Mouse (Mus musculus) liver, adult 2 months (tissue): ENCODE measurements around the gene Dido1. TPM values are rescaled to one million over a fixed set of nuclear protein-coding genes. Genes with fewer than 3 reads are reported as not detected.
A peak's percentile ranks its signal among the peaks of the same experiment; 100 is the strongest.

Source experiments
- DNase-seq: peaks from one replicate; pipeline ENCODE4 v3.0.0-alpha.2; 2011; ENCODE audit warnings: low read depth, low spot score; ENCODE audit errors: extremely low read depth
- H3K27ac ChIP-seq: fragments of 200-500 bp; replicated peaks from 2 replicates; pipeline ENCODE4 v1.5.1; 2012; ENCODE audit warnings: low read depth, mild to moderate bottlenecking, control low read depth, inconsistent platforms, low read length; ENCODE audit not compliant: insufficient read depth
- H3K27me3 ChIP-seq: fragments of 200-500 bp; 2 replicates; pipeline ENCODE4 v1.6.1; 2012; ENCODE audit warnings: mild to moderate bottlenecking, moderate library complexity, low read length, inconsistent platforms; ENCODE audit not compliant: control insufficient read depth, insufficient read depth
- H3K36me3 ChIP-seq: fragments of 200-500 bp; 2 replicates; pipeline ENCODE4 v1.6.1; 2012; ENCODE audit warnings: low read length, inconsistent platforms; ENCODE audit not compliant: control insufficient read depth, insufficient read depth
- H3K4me1 ChIP-seq: fragments of 200-500 bp; 2 replicates; pipeline ENCODE4 v1.6.1; 2011; ENCODE audit warnings: low read length; ENCODE audit not compliant: control insufficient read depth, insufficient read depth
- H3K4me3 ChIP-seq: fragments of 200-500 bp; 2 replicates; pipeline ENCODE4 v1.5.1; 2011; ENCODE audit warnings: low read depth, mild to moderate bottlenecking, control low read depth, low read length, moderate library complexity; ENCODE audit not compliant: insufficient read depth
- H3K79me2 ChIP-seq: fragments of 200-500 bp; 2 replicates; pipeline ENCODE4 v1.6.1; 2012; ENCODE audit warnings: inconsistent platforms, mild to moderate bottlenecking, low read length, moderate library complexity; ENCODE audit not compliant: control insufficient read depth, insufficient read depth
- H3K9ac ChIP-seq: fragments of 200-500 bp; 2 replicates; pipeline ENCODE4 v1.6.1; 2012; ENCODE audit warnings: low read depth, mild to moderate bottlenecking, control low read depth, inconsistent platforms, low read length
- CTCF ChIP-seq: fragments of 200-500 bp; IDR thresholded peaks from 2 replicates; pipeline ENCODE4 v1.5.1; 2011; ENCODE audit warnings: low read depth, low read length, control low read depth
- POLR2A ChIP-seq: fragments of 200-500 bp; IDR thresholded peaks from 2 replicates; pipeline ENCODE4 v1.6.1; 2011; ENCODE audit warnings: low read length, control low read depth; ENCODE audit not compliant: insufficient read depth; ENCODE audit errors: extremely low read depth
- WGBS: fragments of 180-500 bp; shearing (Covaris S2); methylation state at CpG from one replicate; pipeline ENCODE4 v1.1.7; 2018; 5-methylcytosine and 5-hydroxymethylcytosine counted together
- polyA plus RNA-seq: library from polyadenylated mRNA; depleted of rRNA; stranded (reverse); fragments of >200 nt; gene quantifications from 2 replicates; pipeline ENCODE4 v1.2.3, GENCODE M21; 2012
- total RNA-seq: library from RNA; depleted of rRNA; stranded (reverse); fragments of >200 nt; gene quantifications from 2 replicates; pipeline ENCODE4 v1.2.3, GENCODE M21; 2014

Dido1 gene
- total and polyA plus RNA-seq, 2 experiments, result 10.0 to 27.1 TPM

GRCm38 (mm10) chr2:180746569-180747192 is 36.9 kb upstream of the Dido1 start:
- no peaks in the 10 kb centered on the region for H3K4me1 ChIP-seq
- H3K27me3 ChIP-seq, result no peaks in the 10 kb centered on the region
- 53% methylated on average over 5 of the region's 5 CpGs for WGBS
- no peak overlapping the region for H3K27ac ChIP-seq
- H3K79me2 ChIP-seq, result no peaks in the 10 kb centered on the region
- DNase-seq, result no peak
- H3K4me3 ChIP-seq, result no peak overlapping the region
- H3K9ac ChIP-seq, result no peak overlapping the region
- H3K36me3 ChIP-seq, result no peaks in the 10 kb centered on the region
- no peak for TF ChIP-seq CTCF
- no peak for TF ChIP-seq POLR2A

- TF ChIP-seq CTCF, result peak; percentile 100
- no peak for TF ChIP-seq POLR2A
- WGBS, result 33% methylated on average over 17 of the region's 17 CpGs
- no peaks in the 10 kb centered on the region for H3K79me2 ChIP-seq
- no peaks in the 10 kb centered on the region for H3K36me3 ChIP-seq
- H3K9ac ChIP-seq, result no peak overlapping the region
- peak; percentile 51 for DNase-seq
- H3K4me3 ChIP-seq, result no peak overlapping the region
- no peak overlapping the region for H3K27ac ChIP-seq
- H3K4me1 ChIP-seq, result no peaks in the 10 kb centered on the region
- no peaks in the 10 kb centered on the region for H3K27me3 ChIP-seq
Observed at GRCm38 (mm10) chr2:180745248-180745927, 35.6 kb upstream of the Dido1 start.

DNA sequence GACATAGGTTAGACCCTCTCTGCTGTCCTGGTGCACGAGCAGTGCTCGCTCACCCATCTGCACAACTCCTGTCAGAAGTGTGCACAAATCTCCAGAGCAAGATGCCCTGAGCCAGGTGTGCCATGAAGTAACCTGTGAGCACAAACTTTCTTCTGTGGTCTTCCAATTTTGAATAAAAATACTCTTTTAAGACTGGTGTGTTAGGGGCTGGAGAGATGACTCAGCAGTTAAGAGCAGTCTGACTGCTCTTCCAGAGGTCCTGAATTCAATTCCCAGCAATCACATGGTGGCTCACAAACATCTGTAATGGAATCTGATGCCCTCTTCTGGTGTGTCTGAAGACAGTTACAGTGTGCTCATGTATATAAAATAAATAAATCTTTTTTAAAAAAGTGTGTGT is 33.5 kb upstream of the Dido1 start:
- TF ChIP-seq POLR2A, result no peak
- TF ChIP-seq CTCF, result no peak
- WGBS, result 89% methylated on average over 2 of the region's 2 CpGs
- Histone ChIP-seq H3K79me2 (no peaks in the 10 kb centered on the region), H3K27ac (no peak overlapping the region), H3K27me3 (no peaks in the 10 kb centered on the region), H3K36me3 (no peaks in the 10 kb centered on the region), H3K4me3 (no peak overlapping the region), H3K4me1 (no peaks in the 10 kb centered on the region), H3K9ac (no peak overlapping the region)
- no peak for DNase-seq

GRCm38 (mm10) chr2:180742820-180743219 is 33.0 kb upstream of the Dido1 start:
- Histone ChIP-seq H3K27me3 (no peaks in the 10 kb centered on the region), H3K4me3 (no peak overlapping the region), H3K4me1 (no peaks in the 10 kb centered on the region), H3K36me3 (no peaks in the 10 kb centered on the region), H3K79me2 (no peaks in the 10 kb centered on the region), H3K9ac (no peak overlapping the region), H3K27ac (no peak overlapping the region)
- no peak for DNase-seq
- no peak for TF ChIP-seq CTCF
- TF ChIP-seq POLR2A, result no peak
- 81% methylated on average over 6 of the region's 6 CpGs for WGBS

DNA sequence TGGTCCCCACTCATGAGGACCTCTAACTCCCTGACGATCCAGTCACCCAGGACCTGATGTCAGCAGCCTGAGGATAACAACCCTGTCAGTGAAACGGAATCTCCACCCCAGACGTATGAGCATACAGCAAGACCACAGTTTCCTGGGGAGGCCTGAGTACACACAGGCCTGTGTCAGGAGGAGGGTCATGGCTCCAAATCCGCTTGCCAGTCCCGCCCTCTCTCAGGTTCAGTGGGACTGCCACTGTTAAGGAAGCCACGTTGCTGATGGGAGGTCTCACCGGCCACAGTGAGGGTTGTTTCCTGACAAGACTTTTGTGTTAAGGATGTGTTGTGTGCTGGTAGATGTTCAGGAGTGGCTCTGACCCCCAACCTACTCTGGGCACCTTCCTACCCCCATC is 31.6 kb upstream of the Dido1 start:
- WGBS, result 82% methylated on average over 7 of the region's 7 CpGs
- no peak overlapping the region for H3K27ac ChIP-seq
- TF ChIP-seq POLR2A (no peak), CTCF (no peak)
- no peaks in the 10 kb centered on the region for H3K79me2 ChIP-seq
- H3K4me3 ChIP-seq, result no peak overlapping the region
- no peaks in the 10 kb centered on the region for H3K4me1 ChIP-seq
- H3K27me3 ChIP-seq, result no peaks in the 10 kb centered on the region
- no peak overlapping the region for H3K9ac ChIP-seq
- no peaks in the 10 kb centered on the region for H3K36me3 ChIP-seq
- DNase-seq, result no peak

GRCm38 (mm10) chr2:180740349-180740748 is 30.6 kb upstream of the Dido1 start:
- DNase-seq, result no peak
- Histone ChIP-seq H3K27me3 (no peaks in the 10 kb centered on the region), H3K9ac (no peak overlapping the region), H3K79me2 (no peaks in the 10 kb centered on the region), H3K27ac (no peak overlapping the region), H3K4me3 (no peak overlapping the region), H3K4me1 (no peaks in the 10 kb centered on the region), H3K36me3 (no peaks in the 10 kb centered on the region)
- TF ChIP-seq CTCF, result no peak
- no peak for TF ChIP-seq POLR2A
- 65% methylated on average over 3 of the region's 3 CpGs for WGBS
